Mouse (Mus musculus) MN1 (cell line): ENCODE data around the gene Ccdc115.

Source experiments
- DNase-seq: peaks from one replicate; pipeline ENCODE4 v3.0.0-alpha.2; 2016; ENCODE audit warnings: low spot score

The Ccdc115 gene

GRCm38 (mm10) chr1:34439215-34439960, at the start of gene Ccdc115, which contains the start of gene Imp4:
Gene Ccdc115 (minus strand): TSS chr1:34439672.
Gene Imp4 (plus strand): TSS chr1:34439851.
- DNase-seq: peak; percentile 99

GRCm38 (mm10) chr1:34487383-34487782, 47.9 kb upstream of the Ccdc115 start:
- no peak for DNase-seq

GRCm38 (mm10) chr1:34485461-34486188, 46.2 kb upstream of the Ccdc115 start:
- peak; percentile 20 for DNase-seq

GRCm38 (mm10) chr1:34484470-34484869, 45.0 kb upstream of the Ccdc115 start:
- peak; percentile 48 for DNase-seq

- DNase-seq: no peak
Measured at GRCm38 (mm10) chr1:34481920-34482669, 42.6 kb upstream of the Ccdc115 start.

- no peak for DNase-seq
Measured at GRCm38 (mm10) chr1:34480801-34481200, 41.3 kb upstream of the Ccdc115 start.

- no peak for DNase-seq
Measured at GRCm38 (mm10) chr1:34478891-34479655, 39.6 kb upstream of the Ccdc115 start.

- DNase-seq: peak; percentile 40
Measured at GRCm38 (mm10) chr1:34472427-34473300, 33.2 kb upstream of the Ccdc115 start.

GRCm38 (mm10) chr1:34469801-34470200, 30.3 kb upstream of the Ccdc115 start:
- DNase-seq: no peak

GRCm38 (mm10) chr1:34468500-34468899, 29.0 kb upstream of the Ccdc115 start:
- no peak for DNase-seq

GRCm38 (mm10) chr1:34468051-34468450, 28.6 kb upstream of the Ccdc115 start:
- no peak for DNase-seq

GRCm38 (mm10) chr1:34465445-34465844, 26.0 kb upstream of the Ccdc115 start:
- no peak for DNase-seq

- no peak for DNase-seq
Measured at GRCm38 (mm10) chr1:34464310-34464817, 24.9 kb upstream of the Ccdc115 start.

- peak; percentile 57 for DNase-seq
Measured at GRCm38 (mm10) chr1:34462766-34463165, 23.3 kb upstream of the Ccdc115 start.

- DNase-seq: no peak
Measured at GRCm38 (mm10) chr1:34460061-34460441, 20.6 kb upstream of the Ccdc115 start.

GRCm38 (mm10) chr1:34459284-34460060, 20.0 kb upstream of the Ccdc115 start, which contains the start of gene Ptpn18:
Gene Ptpn18 (plus strand): TSS chr1:34459762.
- peak; percentile 96 for DNase-seq

GRCm38 (mm10) chr1:34458431-34458830, 19.0 kb upstream of the Ccdc115 start:
- DNase-seq: no peak

GRCm38 (mm10) chr1:34443124-34443523, 3.7 kb upstream of the Ccdc115 start:
- no peak for DNase-seq

- DNase-seq: no peak
Measured at GRCm38 (mm10) chr1:34439961-34440630, 624 bp upstream of the Ccdc115 start.
